Mouse (Mus musculus): ENCODE data around the gene Zglp1. TPM values are rescaled to one million over a fixed set of nuclear protein-coding genes. Genes with fewer than 3 reads are reported as not detected.

Zglp1 gene
- polyA plus RNA-seq, 1 experiment: not detected

- TF ChIP-seq POLR2A (IDR thresholded peaks at IDR 0.05; ENCODE audit: borderline replicate concordance, control insufficient read depth, low read depth, low read length) (no peak), CTCF (IDR thresholded peaks at IDR 0.05; ENCODE audit: control insufficient read depth, insufficient read depth, low read length) (no peak)
- Histone ChIP-seq H3K27ac (ENCODE audit: control insufficient read depth, insufficient read depth, low read depth, low read length, poor library complexity) (no peak overlapping the region), H3K4me1 (ENCODE audit: control insufficient read depth, insufficient read depth, low read length) (no peaks in the 10 kb centered on the region; the same call in 1 of the 2 replicates), H3K4me3 (replicated peaks; ENCODE audit: control insufficient read depth, low read depth, low read length) (no peak overlapping the region)
- WGBS: 72% methylated on average over 4 of the region's 4 CpGs
Measured at GRCm38 (mm10) chr9:21043563-21043962, 23.3 kb downstream of the Zglp1 start.

DNA sequence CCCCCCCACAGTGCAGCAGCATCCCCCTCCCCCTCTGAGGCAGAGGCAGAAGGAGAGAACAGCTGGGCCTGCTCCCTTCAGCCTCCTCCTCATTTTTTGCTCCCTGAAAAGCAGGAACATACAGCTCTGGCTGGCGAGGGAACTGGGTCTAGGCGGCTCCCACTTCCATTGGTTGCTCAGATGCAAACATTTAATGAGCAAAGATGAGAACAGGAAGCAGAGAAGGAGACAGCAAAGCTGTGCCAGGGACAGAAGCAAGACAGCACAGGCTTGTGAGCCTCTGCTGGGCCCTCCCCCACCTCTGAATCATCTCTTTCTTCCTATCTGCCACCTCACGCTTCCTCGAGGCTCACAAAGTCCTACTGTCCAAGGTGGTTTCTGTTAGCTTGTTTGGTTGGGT lies 25.6 kb downstream of the Zglp1 start:
- no peaks in the 10 kb centered on the region; the same call in 1 of the 2 replicates for H3K4me1 ChIP-seq (ENCODE audit: control insufficient read depth, insufficient read depth, low read length)
- TF ChIP-seq CTCF (IDR thresholded peaks at IDR 0.05; ENCODE audit: control insufficient read depth, insufficient read depth, low read length) (no peak), POLR2A (IDR thresholded peaks at IDR 0.05; ENCODE audit: borderline replicate concordance, control insufficient read depth, low read depth, low read length) (no peak)
- no peak overlapping the region for H3K27ac ChIP-seq (ENCODE audit: control insufficient read depth, insufficient read depth, low read depth, low read length, poor library complexity)
- H3K4me3 ChIP-seq (replicated peaks; ENCODE audit: control insufficient read depth, low read depth, low read length): no peak overlapping the region
- WGBS: 56% methylated on average over 4 of the region's 4 CpGs

- Histone ChIP-seq H3K4me3 (replicated peaks; ENCODE audit: control insufficient read depth, low read depth, low read length) (no peak overlapping the region), H3K4me1 (ENCODE audit: control insufficient read depth, insufficient read depth, low read length) (no peaks in the 10 kb centered on the region; the same call in 1 of the 2 replicates), H3K27ac (ENCODE audit: control insufficient read depth, insufficient read depth, low read depth, low read length, poor library complexity) (no peak overlapping the region)
- TF ChIP-seq CTCF (IDR thresholded peaks at IDR 0.05; ENCODE audit: control insufficient read depth, insufficient read depth, low read length) (no peak), POLR2A (IDR thresholded peaks at IDR 0.05; ENCODE audit: borderline replicate concordance, control insufficient read depth, low read depth, low read length) (no peak)
- WGBS: 47% methylated on average over 3 of the region's 3 CpGs
Measured at GRCm38 (mm10) chr9:21039779-21040178, 27.1 kb downstream of the Zglp1 start.

DNA sequence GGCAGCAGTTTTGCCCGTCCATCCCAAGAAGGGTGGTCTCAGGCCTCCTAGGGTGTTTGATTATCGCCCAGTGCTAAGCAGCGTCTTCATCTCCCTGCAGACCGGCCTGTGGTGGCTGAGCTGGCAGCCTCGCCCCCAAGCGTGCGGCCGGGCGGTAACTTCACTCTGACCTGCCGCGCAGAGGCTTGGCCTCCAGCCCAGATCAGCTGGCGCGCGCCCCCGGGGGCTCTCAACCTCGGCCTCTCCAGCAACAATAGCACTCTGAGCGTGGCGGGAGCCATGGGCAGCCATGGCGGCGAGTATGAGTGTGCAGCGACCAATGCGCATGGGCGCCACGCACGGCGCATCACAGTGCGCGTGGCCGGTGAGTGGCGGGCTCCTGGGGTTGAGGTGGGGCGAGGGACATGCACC lies 29.4 kb downstream of the Zglp1 start:
- no peak overlapping the region for H3K4me3 ChIP-seq (replicated peaks; ENCODE audit: control insufficient read depth, low read depth, low read length)
- TF ChIP-seq POLR2A (IDR thresholded peaks at IDR 0.05; ENCODE audit: borderline replicate concordance, control insufficient read depth, low read depth, low read length): no peak
- no peaks in the 10 kb centered on the region; the same call in 1 of the 2 replicates for H3K4me1 ChIP-seq (ENCODE audit: control insufficient read depth, insufficient read depth, low read length)
- H3K27ac ChIP-seq (ENCODE audit: control insufficient read depth, insufficient read depth, low read depth, low read length, poor library complexity): no peak overlapping the region
- 7% methylated on average over 31 of the region's 31 CpGs for WGBS

DNA sequence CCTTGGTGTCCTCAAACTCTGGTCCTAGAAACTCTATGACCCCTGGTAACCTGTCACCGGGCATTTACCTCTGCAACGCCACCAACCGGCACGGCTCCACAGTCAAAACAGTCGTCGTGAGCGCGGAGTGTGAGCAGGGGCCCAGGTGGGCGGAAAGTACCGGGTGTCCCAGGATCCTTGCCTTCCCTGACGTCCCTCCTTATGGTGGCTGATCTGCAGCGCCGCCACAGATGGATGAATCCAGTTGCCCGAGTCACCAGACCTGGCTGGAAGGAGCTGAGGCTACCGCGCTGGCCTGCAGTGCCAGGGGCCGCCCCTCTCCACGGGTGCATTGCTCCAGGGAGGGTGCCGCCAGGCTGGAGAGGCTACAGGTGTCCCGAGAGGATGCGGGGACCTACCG lies 30.2 kb downstream of the Zglp1 start:
- Histone ChIP-seq H3K4me1 (ENCODE audit: control insufficient read depth, insufficient read depth, low read length) (no peaks in the 10 kb centered on the region; the same call in 1 of the 2 replicates), H3K4me3 (replicated peaks; ENCODE audit: control insufficient read depth, low read depth, low read length) (no peak overlapping the region), H3K27ac (ENCODE audit: control insufficient read depth, insufficient read depth, low read depth, low read length, poor library complexity) (no peak overlapping the region)
- no peak for TF ChIP-seq POLR2A (IDR thresholded peaks at IDR 0.05; ENCODE audit: borderline replicate concordance, control insufficient read depth, low read depth, low read length)
- TF ChIP-seq CTCF (IDR thresholded peaks at IDR 0.05; ENCODE audit: control insufficient read depth, insufficient read depth, low read length): no peak
- 10% methylated on average over 22 of the region's 22 CpGs for WGBS

GRCm38 (mm10) chr9:21036161-21036560 lies 30.7 kb downstream of the Zglp1 start:
- TF ChIP-seq POLR2A (IDR thresholded peaks at IDR 0.05; ENCODE audit: borderline replicate concordance, control insufficient read depth, low read depth, low read length): no peak
- TF ChIP-seq CTCF (IDR thresholded peaks at IDR 0.05; ENCODE audit: control insufficient read depth, insufficient read depth, low read length): no peak
- 8% methylated on average over 20 of the region's 20 CpGs for WGBS
- Histone ChIP-seq H3K4me3 (replicated peaks; ENCODE audit: control insufficient read depth, low read depth, low read length) (no peak overlapping the region), H3K27ac (ENCODE audit: control insufficient read depth, insufficient read depth, low read depth, low read length, poor library complexity) (no peak overlapping the region), H3K4me1 (ENCODE audit: control insufficient read depth, insufficient read depth, low read length) (no peaks in the 10 kb centered on the region; the same call in 1 of the 2 replicates)

GRCm38 (mm10) chr9:21035586-21035985 lies 31.3 kb downstream of the Zglp1 start:
- H3K27ac ChIP-seq (ENCODE audit: control insufficient read depth, insufficient read depth, low read depth, low read length, poor library complexity): no peak overlapping the region
- WGBS: 47% methylated on average over 9 of the region's 9 CpGs
- no peak overlapping the region for H3K4me3 ChIP-seq (replicated peaks; ENCODE audit: control insufficient read depth, low read depth, low read length)
- TF ChIP-seq CTCF (IDR thresholded peaks at IDR 0.05; ENCODE audit: control insufficient read depth, insufficient read depth, low read length): no peak
- no peak for TF ChIP-seq POLR2A (IDR thresholded peaks at IDR 0.05; ENCODE audit: borderline replicate concordance, control insufficient read depth, low read depth, low read length)
- H3K4me1 ChIP-seq (ENCODE audit: control insufficient read depth, insufficient read depth, low read length): no peaks in the 10 kb centered on the region; the same call in 1 of the 2 replicates

DNA sequence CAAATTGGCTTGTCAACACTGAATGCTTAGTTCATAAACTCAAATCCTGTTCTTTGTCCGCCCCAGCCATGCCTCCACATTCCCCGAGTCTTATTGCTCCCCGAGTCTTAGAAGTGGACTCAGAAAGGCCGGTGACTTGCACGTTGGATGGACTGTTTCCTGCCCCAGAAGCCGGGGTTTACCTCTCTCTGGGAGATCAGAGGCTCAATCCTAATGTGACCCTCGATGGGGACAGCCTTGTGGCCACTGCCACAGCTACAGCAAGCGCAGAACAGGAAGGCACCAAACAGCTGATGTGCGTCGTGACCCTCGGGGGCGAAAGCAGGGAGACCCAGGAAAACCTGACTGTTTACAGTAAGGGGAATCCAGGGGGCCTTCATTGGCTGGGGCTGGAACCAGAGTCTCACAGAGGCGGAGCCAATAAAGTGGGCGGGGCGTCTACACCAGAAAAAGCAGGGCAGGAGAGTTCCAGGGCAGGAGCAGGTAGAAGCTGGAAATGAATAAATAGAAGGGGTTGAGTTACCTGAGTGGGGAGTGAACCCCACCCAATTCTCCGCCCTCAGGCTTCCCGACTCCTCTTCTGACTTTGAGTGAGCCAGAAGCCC lies 32.3 kb downstream of the Zglp1 start:
- no peak overlapping the region for H3K27ac ChIP-seq (ENCODE audit: control insufficient read depth, insufficient read depth, low read depth, low read length, poor library complexity)
- no peak overlapping the region for H3K4me3 ChIP-seq (replicated peaks; ENCODE audit: control insufficient read depth, low read depth, low read length)
- no peak for TF ChIP-seq POLR2A (IDR thresholded peaks at IDR 0.05; ENCODE audit: borderline replicate concordance, control insufficient read depth, low read depth, low read length)
- no peak for TF ChIP-seq CTCF (IDR thresholded peaks at IDR 0.05; ENCODE audit: control insufficient read depth, insufficient read depth, low read length)
- peaks cover 2% of the 10 kb centered on the region; the same call in 1 of the 2 replicates for H3K4me1 ChIP-seq (ENCODE audit: control insufficient read depth, insufficient read depth, low read length)
- WGBS: 9% methylated on average over 17 of the region's 17 CpGs

GRCm38 (mm10) chr9:21033136-21033535 lies 33.8 kb downstream of the Zglp1 start:
- WGBS: under 1% methylated on average over 34 of the region's 34 CpGs
- TF ChIP-seq POLR2A (IDR thresholded peaks at IDR 0.05; ENCODE audit: borderline replicate concordance, control insufficient read depth, low read depth, low read length) (peak; percentile 41; the same call in 1 of the 2 replicates), CTCF (IDR thresholded peaks at IDR 0.05; ENCODE audit: control insufficient read depth, insufficient read depth, low read length) (no peak)
- H3K27ac ChIP-seq (ENCODE audit: control insufficient read depth, insufficient read depth, low read depth, low read length, poor library complexity): no peak overlapping the region
- peaks cover 2% of the 10 kb centered on the region; the same call in 1 of the 2 replicates for H3K4me1 ChIP-seq (ENCODE audit: control insufficient read depth, insufficient read depth, low read length)
- H3K4me3 ChIP-seq (replicated peaks; ENCODE audit: control insufficient read depth, low read depth, low read length): peak overlapping the region; percentile 42
